In the genomic region with DNA sequence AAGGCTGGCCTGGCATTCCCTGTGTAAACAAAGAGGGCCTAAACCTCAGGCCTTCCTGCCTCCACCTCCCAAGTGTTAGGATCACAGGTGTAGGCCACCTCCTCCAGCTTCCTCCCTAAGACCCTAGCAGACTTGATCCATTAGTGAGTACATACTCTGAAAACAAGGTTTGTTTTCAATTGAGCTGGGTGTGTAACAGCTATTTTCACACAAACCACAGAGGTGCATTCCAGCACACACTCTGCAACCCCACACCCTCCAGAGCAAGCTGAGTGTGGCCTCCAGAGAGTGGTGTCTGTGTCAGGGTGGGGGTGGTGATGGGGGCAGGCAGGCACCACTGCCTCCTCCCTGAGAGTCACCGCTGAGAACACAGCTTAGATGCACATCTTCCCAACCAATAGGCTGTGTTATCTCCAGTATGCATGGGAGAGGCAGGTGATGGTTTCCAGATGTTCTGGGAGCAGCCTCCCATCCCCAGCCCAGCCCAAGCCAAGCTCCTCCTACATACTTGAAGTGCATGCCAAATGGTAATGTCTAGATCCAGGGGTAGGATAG, we compare ENCODE assay signal across 13 mouse cellular contexts. TPM values are rescaled to one million over a fixed set of nuclear protein-coding genes. Genes with fewer than 3 reads are reported as not detected.
A peak's percentile ranks its signal among the peaks of the same experiment; 100 is the strongest.
DNase-seq lines count a peak whose midpoint lies in the region; ATAC-seq and TF ChIP-seq lines count a peak whose summit lies in the region.
"Had no signal": no experiment of that assay in that cellular context is flagged by ENCODE, and none has a peak within 500 bp of the region (broad histone marks: within the 10 kb centered on the region; RNA-seq: fewer than 3 reads in every experiment).

No protein-coding gene starts in this region.

- no peaks in the 10 kb centered on the region for H3K36me3 ChIP-seq in heart, embryonic 15.5 days
- H3K36me3 ChIP-seq in heart, adult 2 months (ENCODE audit: control insufficient read depth, insufficient read depth, low read length) = no peaks in the 10 kb centered on the region
- no peaks in the 10 kb centered on the region for H3K36me3 ChIP-seq in neural tube, embryonic 15.5 days
- H3K36me3 ChIP-seq in limb, embryonic 12.5 days = no peaks in the 10 kb centered on the region

- TF ChIP-seq EP300 in heart, adult 2 months (IDR thresholded peaks at IDR 0.05; ENCODE audit: insufficient read depth, low read depth, low read length) = no peak

- H3K4me1 ChIP-seq in heart, embryonic 15.5 days (replicated peaks) = peaks cover 45% of the 10 kb centered on the region
- H3K4me1 ChIP-seq in heart, adult 2 months (ENCODE audit: control insufficient read depth, insufficient read depth, low read length) = peaks cover 9% of the 10 kb centered on the region
- peaks cover 13% of the 10 kb centered on the region for H3K4me1 ChIP-seq in neural tube, embryonic 15.5 days
- H3K4me1 ChIP-seq in limb, embryonic 12.5 days (replicated peaks) = peaks cover 41% of the 10 kb centered on the region

- no peak for TF ChIP-seq CTCF in heart, adult 2 months (IDR thresholded peaks at IDR 0.05)

- 29% methylated on average over 1 of the region's 1 CpGs for WGBS in heart, embryonic 15.5 days
- WGBS in heart, adult 2 months = 50% methylated on average over 1 of the region's 1 CpGs
- 67% methylated on average over 1 of the region's 1 CpGs for WGBS in neural tube, embryonic 15.5 days
- 10% methylated on average over 1 of the region's 1 CpGs for WGBS in limb, embryonic 12.5 days

- TF ChIP-seq POLR2A in heart, adult 2 months (IDR thresholded peaks at IDR 0.05; ENCODE audit: insufficient read depth, low read depth, low read length) = no peak

- H3K4me2 ChIP-seq in heart, embryonic 15.5 days = no peak overlapping the region
- no peak overlapping the region for H3K4me2 ChIP-seq in neural tube, embryonic 15.5 days
- H3K4me2 ChIP-seq in limb, embryonic 12.5 days = no peak overlapping the region

- H3K27ac ChIP-seq in heart, embryonic 15.5 days = peak overlapping the region; percentile 45; the same call in 1 of the 2 replicates
- no peak overlapping the region for H3K27ac ChIP-seq in heart, adult 2 months
- H3K27ac ChIP-seq in neural tube, embryonic 15.5 days (replicated peaks) = no peak overlapping the region
- H3K27ac ChIP-seq in limb, embryonic 12.5 days = peak overlapping the region; percentile 93

- intact Hi-C loops in heart, adult 2 months (cut with DNase I) = loop anchor here (2.0 kb wide), 1 partner anchor 22 kb away; no protein-coding TSS in a partner anchor

- H3K9ac ChIP-seq in heart, embryonic 15.5 days = no peak overlapping the region
- H3K9ac ChIP-seq in heart, adult 2 months (ENCODE audit: low read depth, low read length) = no peak overlapping the region
- no peak overlapping the region for H3K9ac ChIP-seq in neural tube, embryonic 15.5 days (replicated peaks)
- no peak overlapping the region for H3K9ac ChIP-seq in limb, embryonic 12.5 days (replicated peaks)

- H3K79me2 ChIP-seq in heart, adult 2 months (replicated peaks; ENCODE audit: control insufficient read depth, insufficient read depth, low read length) = no peaks in the 10 kb centered on the region

- DNase-seq in heart, adult 2 months = no peak
- peak; percentile 60 for DNase-seq in neural tube, embryonic 10.5 days (ENCODE audit: extremely low spot score, low spot score)
- DNase-seq in yolk sac, embryonic 10.5 days (ENCODE audit: low spot score) = peak; percentile 64
- DNase-seq in gastrocnemius, postnatal 25 days = no peak
- no peak for DNase-seq in spleen, adult 12 weeks (ENCODE audit: low spot score)
- DNase-seq: adrenal gland, postnatal 10 days; cerebellum, adult 8-10 months; kidney, adult 2 months had no signal

- H3K9me3 ChIP-seq in heart, embryonic 15.5 days (replicated peaks) = no peaks in the 10 kb centered on the region
- no peaks in the 10 kb centered on the region for H3K9me3 ChIP-seq in neural tube, embryonic 15.5 days (replicated peaks)
- H3K9me3 ChIP-seq in limb, embryonic 12.5 days = no peaks in the 10 kb centered on the region

- H3K27me3 ChIP-seq in heart, embryonic 15.5 days = no peaks in the 10 kb centered on the region
- no peaks in the 10 kb centered on the region for H3K27me3 ChIP-seq in heart, adult 2 months (ENCODE audit: control insufficient read depth, insufficient read depth, low read length)
- no peaks in the 10 kb centered on the region for H3K27me3 ChIP-seq in neural tube, embryonic 15.5 days (replicated peaks)
- no peaks in the 10 kb centered on the region for H3K27me3 ChIP-seq in limb, embryonic 12.5 days

- ATAC-seq in heart, embryonic 15.5 days (replicated peaks; ENCODE audit: insufficient number of reproducible peaks, insufficient read depth, low FRiP score, low read depth) = peak; percentile 28; the same call in 1 of the 2 replicates
- ATAC-seq in neural tube, embryonic 15.5 days (ENCODE audit: low FRiP score) = no peak
- peak; percentile 52 for ATAC-seq in limb, embryonic 12.5 days (ENCODE audit: insufficient number of reproducible peaks, insufficient read depth, low FRiP score, low TSS enrichment, low read depth)
- ATAC-seq: midbrain, embryonic 16.5 days had no signal

- no peak overlapping the region for H3K4me3 ChIP-seq in heart, embryonic 15.5 days
- no peak overlapping the region for H3K4me3 ChIP-seq in heart, adult 2 months
- H3K4me3 ChIP-seq in neural tube, embryonic 15.5 days (replicated peaks) = no peak overlapping the region
- no peak overlapping the region for H3K4me3 ChIP-seq in limb, embryonic 12.5 days (replicated peaks)

RNA-seq across cellular contexts. Expression of gene Atp5mpl, which starts 28.1 kb away (rescaled TPM):
- 1,223 and 1,834 TPM in 2 replicates for polyA plus RNA-seq in heart, embryonic 15.5 days (2015; fragmentation: Nextera tagmentation; extraction: Ambion mirVana)
- 1,000 to 10,000 TPM; 1,131 to 1,298 TPM for total RNA-seq in heart, adult 2 months (2021)
- 163 and 316 TPM in 2 replicates for polyA plus RNA-seq in heart, adult 2 months (2012; rRNA removed)
- polyA plus RNA-seq in neural tube, embryonic 15.5 days (2015; fragmentation: Nextera tagmentation; extraction: Ambion mirVana) = 809 and 987 TPM in 2 replicates
- 648 and 683 TPM in 2 replicates for polyA plus RNA-seq in limb, embryonic 12.5 days (2016; fragmentation: Nextera tagmentation; extraction: Ambion mirVana)
- 100 to 1,000 TPM; 775 to 816 TPM for total RNA-seq in gastrocnemius, postnatal 25 days (2021)

RNA-seq across cellular contexts. Expression of gene Ppp1r13b, which starts 30.8 kb away (rescaled TPM):
- 11.1 and 15.3 TPM in 2 replicates for polyA plus RNA-seq in heart, embryonic 15.5 days (2015; fragmentation: Nextera tagmentation; extraction: Ambion mirVana)
- total RNA-seq in heart, adult 2 months (2021) = 10 to 100 TPM; 18.0 to 18.1 TPM
- 11.8 and 16.6 TPM in 2 replicates for polyA plus RNA-seq in heart, adult 2 months (2012; rRNA removed)
- polyA plus RNA-seq in neural tube, embryonic 15.5 days (2015; fragmentation: Nextera tagmentation; extraction: Ambion mirVana) = 32.1 and 33.5 TPM in 2 replicates
- 11.5 and 13.0 TPM in 2 replicates for polyA plus RNA-seq in limb, embryonic 12.5 days (2016; fragmentation: Nextera tagmentation; extraction: Ambion mirVana)
- 1 to 10 TPM; 5.3 to 6.1 TPM for total RNA-seq in gastrocnemius, postnatal 25 days (2021)

RNA-seq across cellular contexts. Expression of gene Tdrd9, which starts 32.7 kb away (rescaled TPM):
- polyA plus RNA-seq in heart, embryonic 15.5 days (2015; fragmentation: Nextera tagmentation; extraction: Ambion mirVana) = 0.10 and 0.36 TPM in 2 replicates
- under 1 TPM in 1 of 2 experiments, not detected in 1; 0.09 TPM for total RNA-seq in heart, adult 2 months (2021)
- 0.10 and 0.15 TPM in 2 replicates for polyA plus RNA-seq in heart, adult 2 months (2012; rRNA removed)
- polyA plus RNA-seq in neural tube, embryonic 15.5 days (2015; fragmentation: Nextera tagmentation; extraction: Ambion mirVana) = 0.18 and 0.37 TPM in 2 replicates
- polyA plus RNA-seq in limb, embryonic 12.5 days (2016; fragmentation: Nextera tagmentation; extraction: Ambion mirVana) = 0.97 and 1.4 TPM in 2 replicates
- under 1 TPM; 0.08 to 0.46 TPM for total RNA-seq in gastrocnemius, postnatal 25 days (2021)
- polyA plus RNA-seq: kidney, adult 2 months had no signal

RNA-seq across cellular contexts. Expression of gene Rd3l, which starts 42.4 kb away (rescaled TPM):
- 0.43 and 0.48 TPM in 2 replicates for polyA plus RNA-seq in heart, embryonic 15.5 days (2015; fragmentation: Nextera tagmentation; extraction: Ambion mirVana)
- total RNA-seq in heart, adult 2 months (2021) = under 1 TPM; 0.32 to 0.44 TPM
- not detected in 2 replicates for polyA plus RNA-seq in heart, adult 2 months (2012; rRNA removed)
- polyA plus RNA-seq in neural tube, embryonic 15.5 days (2015; fragmentation: Nextera tagmentation; extraction: Ambion mirVana) = not detected in 2 replicates
- polyA plus RNA-seq in limb, embryonic 12.5 days (2016; fragmentation: Nextera tagmentation; extraction: Ambion mirVana) = not detected in 2 replicates
- not detected for total RNA-seq in gastrocnemius, postnatal 25 days (2021)
- total RNA-seq: adrenal gland, postnatal 10 days; left cerebral cortex, postnatal 10 days had no signal
- polyA plus RNA-seq: kidney, adult 2 months; midbrain, embryonic 16.5 days had no signal

Comparison
In these comparisons a context has a peak if more than half of its experiments do, and no peak if none do; other contexts are left out.
1. H3K27ac ChIP-seq: peak in heart, embryonic 15.5 days (single experiment) and limb, embryonic 12.5 days (single experiment); none in heart, adult 2 months (single experiment) and neural tube, embryonic 15.5 days (single experiment).
2. DNase-seq: peak in neural tube, embryonic 10.5 days (single experiment) and yolk sac, embryonic 10.5 days (single experiment); none in heart, adult 2 months (0 of 2), gastrocnemius, postnatal 25 days (single experiment) and spleen, adult 12 weeks (single experiment).